Mouse (Mus musculus): ENCODE measurements around the gene 4933424G06Rik. TPM values are rescaled to one million over a fixed set of nuclear protein-coding genes. Genes with fewer than 3 reads are reported as not detected.

Gene 4933424G06Rik
- polyA plus RNA-seq, 1 experiment from 2014 or later: not detected

- no peak overlapping the region for H3K9ac ChIP-seq (ENCODE audit: low read length)
- no peaks in the 10 kb centered on the region for H3K27me3 ChIP-seq (replicated peaks; ENCODE audit: control insufficient read depth, insufficient read depth, low read length)
- peaks cover 12% of the 10 kb centered on the region for H3K4me1 ChIP-seq (ENCODE audit: control insufficient read depth, insufficient read depth, low read length)
- H3K4me2 ChIP-seq (ENCODE audit: low read length): no peak overlapping the region
- H3K36me3 ChIP-seq (ENCODE audit: control insufficient read depth, insufficient read depth, low read length): peaks cover 50% of the 10 kb centered on the region
- WGBS: 67% methylated on average over 2 of the region's 2 CpGs
- H3K4me3 ChIP-seq (ENCODE audit: low read depth, low read length): no peak overlapping the region
- H3K9me3 ChIP-seq (replicated peaks; ENCODE audit: control insufficient read depth, low read length): no peaks in the 10 kb centered on the region
- H3K27ac ChIP-seq (ENCODE audit: low read depth, low read length): no peak overlapping the region
- no peak for DNase-seq (ENCODE audit: low spot score)
- ATAC-seq: no peak
Measured at GRCm38 (mm10) chr1:36707166-36707565, 2.8 kb upstream of the 4933424G06Rik start.

DNA sequence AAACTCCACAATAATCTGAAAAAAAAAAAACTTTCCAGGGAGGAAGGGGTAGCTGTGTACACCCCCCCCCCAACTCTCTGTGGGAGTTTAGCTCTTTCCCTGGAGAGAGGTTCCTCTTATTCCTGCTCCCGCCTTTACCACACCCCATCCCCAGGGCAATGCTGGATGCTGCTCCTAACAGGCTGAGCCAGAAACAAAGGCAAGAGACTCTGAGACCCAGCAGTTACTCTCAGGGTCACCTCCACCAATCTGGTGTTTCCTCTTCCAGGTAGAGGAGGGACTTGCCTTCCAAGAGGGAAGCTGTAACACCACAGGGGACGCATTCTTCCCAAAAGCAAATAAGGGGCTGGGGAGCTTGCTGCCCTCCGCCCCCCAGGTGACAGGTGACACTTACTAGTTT, 2.2 kb upstream of the 4933424G06Rik start:
- no peak overlapping the region for H3K4me2 ChIP-seq (ENCODE audit: low read length)
- no peaks in the 10 kb centered on the region for H3K9me3 ChIP-seq (replicated peaks; ENCODE audit: control insufficient read depth, low read length)
- peaks cover 12% of the 10 kb centered on the region for H3K4me1 ChIP-seq (ENCODE audit: control insufficient read depth, insufficient read depth, low read length)
- H3K27ac ChIP-seq (ENCODE audit: low read depth, low read length): no peak overlapping the region
- WGBS: 73% methylated on average over 3 of the region's 3 CpGs
- H3K36me3 ChIP-seq (ENCODE audit: control insufficient read depth, insufficient read depth, low read length): peaks cover 44% of the 10 kb centered on the region
- H3K27me3 ChIP-seq (replicated peaks; ENCODE audit: control insufficient read depth, insufficient read depth, low read length): no peaks in the 10 kb centered on the region
- ATAC-seq: no peak
- H3K9ac ChIP-seq (ENCODE audit: low read length): peak overlapping the region; percentile 96; the same call in 1 of the 2 replicates
- H3K4me3 ChIP-seq (ENCODE audit: low read depth, low read length): no peak overlapping the region
- DNase-seq (ENCODE audit: low spot score): no peak

DNA sequence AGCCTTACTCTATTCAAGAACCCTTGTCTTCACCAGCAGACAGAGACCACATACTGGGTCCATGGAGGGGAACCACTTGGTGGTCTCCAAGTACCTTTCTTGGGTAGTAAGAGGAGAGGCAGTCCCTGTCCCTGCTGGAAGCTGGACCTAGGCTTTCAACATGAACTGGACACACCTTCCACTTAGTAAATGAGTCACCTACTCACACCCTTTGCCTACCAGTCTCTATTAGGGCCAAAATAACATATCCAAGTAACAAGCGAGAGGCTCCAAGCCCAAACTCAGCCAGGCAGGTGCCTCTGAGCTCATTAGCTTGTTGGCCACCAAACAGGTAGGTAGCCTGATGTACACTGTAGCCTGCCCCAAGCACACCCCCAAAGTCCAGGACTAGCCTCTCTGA, 1.3 kb upstream of the 4933424G06Rik start:
- Histone ChIP-seq H3K4me3 (ENCODE audit: low read depth, low read length) (peak overlapping the region; percentile 96), H3K27me3 (replicated peaks; ENCODE audit: control insufficient read depth, insufficient read depth, low read length) (no peaks in the 10 kb centered on the region), H3K36me3 (ENCODE audit: control insufficient read depth, insufficient read depth, low read length) (peaks cover 36% of the 10 kb centered on the region), H3K4me2 (ENCODE audit: low read length) (peak overlapping the region; percentile 68), H3K9ac (ENCODE audit: low read length) (peak overlapping the region; percentile 96), H3K4me1 (ENCODE audit: control insufficient read depth, insufficient read depth, low read length) (peaks cover 12% of the 10 kb centered on the region), H3K9me3 (replicated peaks; ENCODE audit: control insufficient read depth, low read length) (no peaks in the 10 kb centered on the region), H3K27ac (ENCODE audit: low read depth, low read length) (no peak overlapping the region)
- ATAC-seq: no peak
- 86% methylated on average over 1 of the region's 1 CpGs for WGBS
- no peak for DNase-seq (ENCODE audit: low spot score)

- Histone ChIP-seq H3K4me2 (ENCODE audit: low read length) (peak overlapping the region; percentile 68), H3K4me1 (ENCODE audit: control insufficient read depth, insufficient read depth, low read length) (peaks cover 12% of the 10 kb centered on the region), H3K9me3 (replicated peaks; ENCODE audit: control insufficient read depth, low read length) (no peaks in the 10 kb centered on the region), H3K36me3 (ENCODE audit: control insufficient read depth, insufficient read depth, low read length) (peaks cover 29% of the 10 kb centered on the region), H3K9ac (ENCODE audit: low read length) (peak overlapping the region; percentile 96), H3K27me3 (replicated peaks; ENCODE audit: control insufficient read depth, insufficient read depth, low read length) (no peaks in the 10 kb centered on the region), H3K4me3 (ENCODE audit: low read depth, low read length) (peak overlapping the region; percentile 96), H3K27ac (ENCODE audit: low read depth, low read length) (peak overlapping the region; percentile 70; the same call in 1 of the 2 replicates)
- DNase-seq (ENCODE audit: low spot score) (peak; percentile 53), ATAC-seq (peak; percentile 65)
- WGBS: under 1% methylated on average over 33 of the region's 33 CpGs
Measured at GRCm38 (mm10) chr1:36709055-36709853, 695 bp upstream of the 4933424G06Rik start.

GRCm38 (mm10) chr1:36711104-36711503, 1.2 kb downstream of the 4933424G06Rik start:
- no peak for DNase-seq (ENCODE audit: low spot score)
- Histone ChIP-seq H3K4me2 (ENCODE audit: low read length) (no peak overlapping the region), H3K36me3 (ENCODE audit: control insufficient read depth, insufficient read depth, low read length) (peaks cover 11% of the 10 kb centered on the region), H3K4me3 (ENCODE audit: low read depth, low read length) (no peak overlapping the region), H3K4me1 (ENCODE audit: control insufficient read depth, insufficient read depth, low read length) (peaks cover 12% of the 10 kb centered on the region), H3K27ac (ENCODE audit: low read depth, low read length) (no peak overlapping the region), H3K9ac (ENCODE audit: low read length) (no peak overlapping the region), H3K27me3 (replicated peaks; ENCODE audit: control insufficient read depth, insufficient read depth, low read length) (no peaks in the 10 kb centered on the region), H3K9me3 (replicated peaks; ENCODE audit: control insufficient read depth, low read length) (no peaks in the 10 kb centered on the region)
- no peak for ATAC-seq
- WGBS: 96% methylated on average over 2 of the region's 2 CpGs

DNA sequence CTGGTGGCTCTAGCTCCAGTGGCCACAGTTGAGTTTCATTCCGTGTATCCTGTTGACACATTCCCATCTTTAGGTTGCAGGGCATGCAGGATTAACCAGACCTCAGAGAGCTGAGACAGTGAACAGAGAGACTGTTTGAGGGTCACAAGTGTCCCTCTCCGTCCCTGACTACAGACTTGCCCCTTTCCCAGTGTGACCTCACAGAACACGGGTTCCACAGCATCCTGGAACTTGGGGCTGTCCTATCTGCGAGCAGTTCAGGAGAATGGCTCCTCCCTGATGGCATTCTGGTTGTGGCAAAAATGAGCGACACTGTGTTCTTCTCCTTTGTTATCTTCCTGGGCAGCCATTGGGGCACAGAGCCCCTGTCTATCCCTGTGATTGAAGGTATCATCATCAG, 4.4 kb downstream of the 4933424G06Rik start, which contains the start of gene Actr1b:
TSS of gene Actr1b (minus strand) at position 112 of the 400 bp plus-strand sequence.
- 83% methylated on average over 5 of the region's 5 CpGs for WGBS

DNA sequence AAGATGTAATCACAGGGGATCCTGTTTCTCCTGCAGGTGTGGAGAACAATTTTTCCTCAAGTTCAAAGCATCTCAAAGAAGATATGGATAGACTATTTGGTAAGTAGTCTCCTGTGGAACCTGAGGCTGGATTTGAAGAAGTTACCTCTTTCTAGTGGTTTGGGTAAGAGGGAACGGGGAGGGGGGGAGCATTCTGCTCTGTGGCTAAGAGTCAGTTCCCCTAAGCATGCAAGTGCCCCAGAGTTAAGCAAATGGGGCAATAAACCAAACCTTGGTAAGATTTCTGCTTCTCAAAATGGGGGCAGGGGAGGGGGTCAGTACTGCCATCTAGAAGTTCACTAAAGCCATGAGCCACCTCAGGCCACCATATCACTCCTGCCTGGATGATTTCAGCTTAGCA, 8.8 kb downstream of the 4933424G06Rik start:
- DNase-seq (ENCODE audit: low spot score) (no peak), ATAC-seq (no peak)
- H3K27ac ChIP-seq (ENCODE audit: low read depth, low read length): no peak overlapping the region
- H3K4me2 ChIP-seq (ENCODE audit: low read length): no peak overlapping the region
- H3K4me1 ChIP-seq (ENCODE audit: control insufficient read depth, insufficient read depth, low read length): no peaks in the 10 kb centered on the region
- 80% methylated on average over 1 of the region's 1 CpGs for WGBS
- no peaks in the 10 kb centered on the region for H3K27me3 ChIP-seq (replicated peaks; ENCODE audit: control insufficient read depth, insufficient read depth, low read length)
- H3K36me3 ChIP-seq (ENCODE audit: control insufficient read depth, insufficient read depth, low read length): no peaks in the 10 kb centered on the region
- H3K9ac ChIP-seq (ENCODE audit: low read length): no peak overlapping the region
- H3K9me3 ChIP-seq (replicated peaks; ENCODE audit: control insufficient read depth, low read length): no peaks in the 10 kb centered on the region
- no peak overlapping the region for H3K4me3 ChIP-seq (ENCODE audit: low read depth, low read length)

More for the DNA sequence above, 4.4 kb downstream of the 4933424G06Rik start, which contains the start of gene Actr1b:
- H3K4me3 ChIP-seq (ENCODE audit: low read depth, low read length): no peak within 1 kb of the TSS
- H3K4me2 ChIP-seq (ENCODE audit: low read length): no peak within 1 kb of the TSS
- no peak within 1 kb of the TSS for H3K9ac ChIP-seq (ENCODE audit: low read length)
- H3K27me3 ChIP-seq (replicated peaks; ENCODE audit: control insufficient read depth, insufficient read depth, low read length): no peaks in the 10 kb centered on the region
- peaks cover 2% of the 10 kb centered on the region; the same call in 1 of the 2 replicates for H3K4me1 ChIP-seq (ENCODE audit: control insufficient read depth, insufficient read depth, low read length)
- no peaks in the 10 kb centered on the region for H3K9me3 ChIP-seq (replicated peaks; ENCODE audit: control insufficient read depth, low read length)
- ATAC-seq (no peak), DNase-seq (ENCODE audit: low spot score) (no peak)
- no peak within 1 kb of the TSS for H3K27ac ChIP-seq (ENCODE audit: low read depth, low read length)
- H3K36me3 ChIP-seq (ENCODE audit: control insufficient read depth, insufficient read depth, low read length): no peaks in the 10 kb centered on the region

GRCm38 (mm10) chr1:36723146-36724056, 13.5 kb downstream of the 4933424G06Rik start:
- Histone ChIP-seq H3K4me3 (ENCODE audit: low read depth, low read length) (no peak overlapping the region), H3K27me3 (replicated peaks; ENCODE audit: control insufficient read depth, insufficient read depth, low read length) (no peaks in the 10 kb centered on the region), H3K9ac (ENCODE audit: low read length) (no peak overlapping the region), H3K27ac (ENCODE audit: low read depth, low read length) (no peak overlapping the region), H3K4me2 (ENCODE audit: low read length) (no peak overlapping the region), H3K36me3 (ENCODE audit: control insufficient read depth, insufficient read depth, low read length) (no peaks in the 10 kb centered on the region), H3K9me3 (replicated peaks; ENCODE audit: control insufficient read depth, low read length) (no peaks in the 10 kb centered on the region), H3K4me1 (ENCODE audit: control insufficient read depth, insufficient read depth, low read length) (no peaks in the 10 kb centered on the region)
- DNase-seq (ENCODE audit: low spot score): no peak
- WGBS: 74% methylated on average over 16 of the region's 16 CpGs
- no peak for ATAC-seq

Measured in forebrain, embryonic 14.5 days (tissue).